Mouse (Mus musculus): Measurements from ENCODE around the gene Aldh3b1.

GRCm38 (mm10) chr19:3972229-3972628, 42.6 kb upstream of the Aldh3b1 start, which contains the start of gene Aldh3b2:
- no peak for TF ChIP-seq POLR2A (IDR thresholded peaks at IDR 0.05; ENCODE audit: borderline replicate concordance, insufficient read depth, low read length)
- no peak for TF ChIP-seq CTCF (IDR thresholded peaks at IDR 0.05; ENCODE audit: borderline replicate concordance, insufficient read depth, low read depth, low read length)
